Mouse (Mus musculus): ENCODE measurements around the gene Grcc10.

Gene Grcc10

GRCm38 (mm10) chr6:124756652-124757350, 15.6 kb upstream of the Grcc10 start:
- peak; percentile 89 for DNase-seq (ENCODE audit: low spot score)

- DNase-seq (ENCODE audit: low spot score) = peak; percentile 81
Measured at GRCm38 (mm10) chr6:124755831-124756595, 14.8 kb upstream of the Grcc10 start, which contains the start of the genes Gm45234 and Atn1. TSS of gene Gm45234 (minus strand) at chr6:124756021. TSS of gene Atn1 (minus strand) at chr6:124756524.

GRCm38 (mm10) chr6:124755306-124755705, 14.1 kb upstream of the Grcc10 start:
- DNase-seq (ENCODE audit: low spot score) = no peak

- no peak for DNase-seq (ENCODE audit: low spot score)
Measured at GRCm38 (mm10) chr6:124753861-124754260, 12.7 kb upstream of the Grcc10 start.

GRCm38 (mm10) chr6:124750405-124750804, 9.2 kb upstream of the Grcc10 start:
- DNase-seq (ENCODE audit: low spot score) = no peak

- DNase-seq (ENCODE audit: low spot score) = no peak
Measured at GRCm38 (mm10) chr6:124746654-124747632, 5.8 kb upstream of the Grcc10 start.

GRCm38 (mm10) chr6:124746296-124746605, 5.1 kb upstream of the Grcc10 start:
- no peak for DNase-seq (ENCODE audit: low spot score)

- peak; percentile 93 for DNase-seq (ENCODE audit: low spot score)
Measured at GRCm38 (mm10) chr6:124745490-124746295, 4.5 kb upstream of the Grcc10 start.

GRCm38 (mm10) chr6:124744755-124745321, 3.7 kb upstream of the Grcc10 start:
- no peak for DNase-seq (ENCODE audit: low spot score)

- DNase-seq (ENCODE audit: low spot score) = no peak
Measured at GRCm38 (mm10) chr6:124743647-124744046, 2.5 kb upstream of the Grcc10 start.

- DNase-seq (ENCODE audit: low spot score) = no peak
Measured at GRCm38 (mm10) chr6:124742839-124743514, 1.8 kb upstream of the Grcc10 start.

GRCm38 (mm10) chr6:124741842-124742241, 668 bp upstream of the Grcc10 start:
- no peak for DNase-seq (ENCODE audit: low spot score)

- peak; percentile 38 for DNase-seq (ENCODE audit: low spot score)
Measured at GRCm38 (mm10) chr6:124740211-124740887, 825 bp downstream of the Grcc10 start.

- no peak for DNase-seq (ENCODE audit: low spot score)
Measured at GRCm38 (mm10) chr6:124739231-124739796, 1.9 kb downstream of the Grcc10 start.

- peak; percentile 86 for DNase-seq (ENCODE audit: low spot score)
Measured at GRCm38 (mm10) chr6:124738511-124739023, 2.6 kb downstream of the Grcc10 start, which contains the start of gene Ptpn6. TSS of gene Ptpn6 (minus strand) at chr6:124738714.

- no peak for DNase-seq (ENCODE audit: low spot score)
Measured at GRCm38 (mm10) chr6:124737040-124737439, 4.1 kb downstream of the Grcc10 start.

- no peak for DNase-seq (ENCODE audit: low spot score)
Measured at GRCm38 (mm10) chr6:124734417-124734816, 6.8 kb downstream of the Grcc10 start.

- peak; percentile 32 for DNase-seq (ENCODE audit: low spot score)
Measured at GRCm38 (mm10) chr6:124732476-124733370, 8.5 kb downstream of the Grcc10 start.

Data from urinary bladder, postnatal 14 days (tissue).